Mouse (Mus musculus) ES-Bruce4 (cell line): ENCODE measurements around the gene Emx2.

Experiments used
- CTCF ChIP-seq: IDR thresholded peaks from one replicate; pipeline ENCODE4 v1.8.1; 2011; ENCODE audit warnings: low read depth, low read length
- POLR2A ChIP-seq: IDR thresholded peaks from one replicate; pipeline ENCODE4 v1.8.1; 2011; ENCODE audit warnings: low read length; ENCODE audit not compliant: insufficient read depth

DNA sequence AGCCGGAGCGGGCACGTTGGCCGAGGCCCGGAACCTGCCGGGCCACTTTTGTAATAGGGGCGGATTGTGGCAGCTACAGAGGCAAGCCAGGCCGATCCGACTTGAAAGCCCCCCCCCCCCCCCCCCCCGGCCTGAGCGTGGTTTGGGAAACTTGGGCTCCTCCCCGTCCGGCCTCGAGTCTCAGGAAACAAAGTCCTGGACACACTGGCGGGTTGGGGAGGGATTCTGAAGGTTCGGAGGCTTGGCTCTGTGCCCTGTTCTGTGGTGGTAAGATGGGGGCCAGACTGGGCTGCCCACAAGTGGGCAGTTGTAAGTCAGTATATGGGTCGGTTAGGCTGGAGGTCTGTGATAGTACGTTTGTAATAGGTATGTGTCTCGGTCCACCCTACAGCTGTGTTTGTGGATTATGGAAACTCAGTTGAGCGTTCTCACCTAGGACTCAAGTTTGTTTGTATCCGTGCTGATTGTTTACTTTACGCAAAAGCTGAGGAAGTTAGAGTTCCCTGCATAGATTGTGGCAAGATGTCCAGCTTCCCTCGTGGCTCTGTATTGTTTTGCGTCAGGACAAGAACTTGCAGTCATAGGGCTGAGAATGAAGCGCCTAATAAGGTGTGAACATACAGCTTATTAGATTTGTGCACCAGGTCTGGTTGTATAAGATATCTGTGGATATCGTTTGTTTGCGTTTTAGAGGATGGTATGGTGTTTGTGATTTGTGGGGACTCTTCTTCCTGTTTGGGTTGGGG lies 10.1 kb downstream of the Emx2 start:
- TF ChIP-seq CTCF (no peak), POLR2A (no peak)
